In genomic region chr2:18055929-18056785, GRCm38 (mm10) we compare ENCODE assay signal across 8 mouse cellular contexts. TPM values are rescaled to one million over a fixed set of nuclear protein-coding genes. Genes with fewer than 3 reads are reported as not detected.
DNase-seq lines count a peak whose midpoint lies in the region; ATAC-seq and TF ChIP-seq lines count a peak whose summit lies in the region.

No protein-coding gene starts in this region.

- H3K9me3 ChIP-seq in ES-Bruce4 (replicated peaks; ENCODE audit: control insufficient read depth, insufficient read depth, low read length, poor library complexity, severe bottlenecking) = no peaks in the 10 kb centered on the region
- H3K9me3 ChIP-seq in forebrain, embryonic 12.5 days = no peaks in the 10 kb centered on the region
- H3K9me3 ChIP-seq in lung, embryonic 14.5 days (ENCODE audit: low read depth, low read length) = no peaks in the 10 kb centered on the region
- no peaks in the 10 kb centered on the region for H3K9me3 ChIP-seq in neural tube, embryonic 15.5 days (replicated peaks)

- no peak; the same call in 1 of the 2 replicates for TF ChIP-seq EP300 in ES-Bruce4 (IDR thresholded peaks at IDR 0.05; ENCODE audit: insufficient read depth, low read depth, low read length)

- H3K27ac ChIP-seq in ES-Bruce4 (ENCODE audit: insufficient read depth, low read length) = peak overlapping the region; percentile 62
- H3K27ac ChIP-seq in forebrain, embryonic 12.5 days = peak overlapping the region; percentile 99
- H3K27ac ChIP-seq in lung, embryonic 14.5 days (ENCODE audit: low read depth) = peak overlapping the region; percentile 98
- H3K27ac ChIP-seq in neural tube, embryonic 15.5 days (replicated peaks) = peak overlapping the region; percentile 98

- peak overlapping the region; percentile 81 for H3K4me3 ChIP-seq in ES-Bruce4 (ENCODE audit: low read depth, low read length)
- peak overlapping the region; percentile 48 for H3K4me3 ChIP-seq in forebrain, embryonic 12.5 days (replicated peaks)
- H3K4me3 ChIP-seq in lung, embryonic 14.5 days (ENCODE audit: low read depth, low read length) = peak overlapping the region; percentile 51
- H3K4me3 ChIP-seq in neural tube, embryonic 15.5 days (replicated peaks) = peak overlapping the region; percentile 68

- peak; percentile 79 for DNase-seq in c-Kit-positive CD71-positive TER-119-negative erythroid progenitor cells, embryonic 14.5 days (ENCODE audit: low read depth)
- peak; percentile 90 for DNase-seq in heart, postnatal 25 days (ENCODE audit: low spot score)
- DNase-seq in layer of hippocampus, adult 8-10 months (ENCODE audit: low spot score in 2 of 2) = peak; percentile 87 to 88
- peak; percentile 97 for DNase-seq in lung, embryonic 14.5 days
- peak; percentile 88 to 90 for DNase-seq in thymus, adult 18-20 months

- WGBS in forebrain, embryonic 12.5 days = 1% methylated on average over 49 of the region's 66 CpGs
- WGBS in lung, embryonic 14.5 days = 2% methylated on average over 46 of the region's 66 CpGs
- under 1% methylated on average over 62 of the region's 66 CpGs for WGBS in neural tube, embryonic 15.5 days

- TF ChIP-seq CTCF in ES-Bruce4 (IDR thresholded peaks at IDR 0.05; ENCODE audit: low read depth, low read length) = no peak
- no peak for TF ChIP-seq CTCF in lung, embryonic 14.5 days (IDR thresholded peaks at IDR 0.05; ENCODE audit: low read depth)

- H3K36me3 ChIP-seq in ES-Bruce4 (ENCODE audit: control insufficient read depth, insufficient read depth, low read length, poor library complexity, severe bottlenecking) = no peaks in the 10 kb centered on the region
- no peaks in the 10 kb centered on the region for H3K36me3 ChIP-seq in forebrain, embryonic 12.5 days (replicated peaks)
- no peaks in the 10 kb centered on the region for H3K36me3 ChIP-seq in lung, embryonic 14.5 days (ENCODE audit: insufficient read depth)
- H3K36me3 ChIP-seq in neural tube, embryonic 15.5 days = no peaks in the 10 kb centered on the region

- no peak for TF ChIP-seq POLR2A in ES-Bruce4 (IDR thresholded peaks at IDR 0.05; ENCODE audit: insufficient read depth, low read length)

- peak overlapping the region; percentile 80 for H3K9ac ChIP-seq in ES-Bruce4 (ENCODE audit: low read depth, poor library complexity, severe bottlenecking)
- peak overlapping the region; percentile 98 for H3K9ac ChIP-seq in forebrain, embryonic 12.5 days
- peak overlapping the region; percentile 94 for H3K9ac ChIP-seq in lung, embryonic 14.5 days
- peak overlapping the region; percentile 75 for H3K9ac ChIP-seq in neural tube, embryonic 15.5 days (replicated peaks)

- intact Hi-C loops in heart, postnatal 25 days (cut with DNase I) = loop anchor here (2.0 to 10.0 kb wide), 5 partner anchors 27 to 636 kb away; partner anchors contain the start of genes Bmi1, Dnajc1 and Spag6

- peak; percentile 92 for ATAC-seq in forebrain, embryonic 12.5 days (ENCODE audit: low FRiP score)
- peak; percentile 90 for ATAC-seq in lung, embryonic 14.5 days (ENCODE audit: insufficient read depth)
- peak; percentile 92 for ATAC-seq in neural tube, embryonic 15.5 days (ENCODE audit: low FRiP score)

- peak overlapping the region; percentile 96 for H3K4me2 ChIP-seq in forebrain, embryonic 12.5 days
- peak overlapping the region; percentile 94 for H3K4me2 ChIP-seq in lung, embryonic 14.5 days
- peak overlapping the region; percentile 75 for H3K4me2 ChIP-seq in neural tube, embryonic 15.5 days

- H3K27me3 ChIP-seq in ES-Bruce4 (ENCODE audit: control insufficient read depth, insufficient read depth, low read length, poor library complexity, severe bottlenecking) = peaks cover 4% of the 10 kb centered on the region; the same call in 1 of the 2 replicates
- H3K27me3 ChIP-seq in forebrain, embryonic 12.5 days = no peaks in the 10 kb centered on the region
- no peaks in the 10 kb centered on the region for H3K27me3 ChIP-seq in lung, embryonic 14.5 days (ENCODE audit: insufficient read depth, low read length)
- no peaks in the 10 kb centered on the region for H3K27me3 ChIP-seq in neural tube, embryonic 15.5 days (replicated peaks)

- H3K4me1 ChIP-seq in ES-Bruce4 (ENCODE audit: control insufficient read depth, insufficient read depth, low read length) = no peaks in the 10 kb centered on the region
- H3K4me1 ChIP-seq in forebrain, embryonic 12.5 days = peaks cover 44% of the 10 kb centered on the region
- H3K4me1 ChIP-seq in lung, embryonic 14.5 days (ENCODE audit: insufficient read depth) = peaks cover 10% of the 10 kb centered on the region
- peaks cover 31% of the 10 kb centered on the region for H3K4me1 ChIP-seq in neural tube, embryonic 15.5 days

RNA-seq across cellular contexts. Expression of gene Mllt10, which starts 1.1 kb away (rescaled TPM):
- 69.6 and 78.9 TPM in 2 replicates for polyA plus RNA-seq in ES-Bruce4 (2011; ENCODE audit: insufficient read depth, insufficient read length, low read depth, missing spikeins)
- 61.7 and 76.8 TPM in 2 replicates for polyA plus RNA-seq in forebrain, embryonic 12.5 days (2016; fragmentation: Nextera tagmentation; extraction: Ambion mirVana)
- 10 to 100 TPM; 32.6 to 35.1 TPM for total RNA-seq in heart, postnatal 25 days (2021)
- total RNA-seq in layer of hippocampus, adult 8-10 months (2022) = 10 to 100 TPM; 52.2 to 67.9 (median 61.5) TPM
- 39.1 and 46.2 TPM in 2 replicates for polyA plus RNA-seq in lung, embryonic 14.5 days (2014; fragmentation: Nextera tagmentation; extraction: Ambion mirVana)
- polyA plus RNA-seq in neural tube, embryonic 15.5 days (2015; fragmentation: Nextera tagmentation; extraction: Ambion mirVana) = 46.2 and 57.7 TPM in 2 replicates

RNA-seq across cellular contexts. Expression of gene Skida1, which starts 7.3 kb away (rescaled TPM):
- 0.15 and 0.79 TPM in 2 replicates for polyA plus RNA-seq in ES-Bruce4 (2011; ENCODE audit: insufficient read depth, insufficient read length, low read depth, missing spikeins)
- polyA plus RNA-seq in forebrain, embryonic 12.5 days (2016; fragmentation: Nextera tagmentation; extraction: Ambion mirVana) = 26.3 and 26.4 TPM in 2 replicates
- 1 to 10 TPM; 3.3 to 4.0 TPM for total RNA-seq in heart, postnatal 25 days (2021)
- total RNA-seq in layer of hippocampus, adult 8-10 months (2022) = 10 to 100 TPM; 12.9 to 16.1 (median 13.9) TPM
- polyA plus RNA-seq in lung, embryonic 14.5 days (2014; fragmentation: Nextera tagmentation; extraction: Ambion mirVana) = 8.3 and 8.5 TPM in 2 replicates
- polyA plus RNA-seq in neural tube, embryonic 15.5 days (2015; fragmentation: Nextera tagmentation; extraction: Ambion mirVana) = 3.8 and 5.2 TPM in 2 replicates

RNA-seq across cellular contexts. Expression of gene A930004D18Rik, which starts 18.6 kb away (rescaled TPM):
- 0.31 and 0.67 TPM in 2 replicates for polyA plus RNA-seq in ES-Bruce4 (2011; ENCODE audit: insufficient read depth, insufficient read length, low read depth, missing spikeins)
- polyA plus RNA-seq in forebrain, embryonic 12.5 days (2016; fragmentation: Nextera tagmentation; extraction: Ambion mirVana) = 20.9 and 22.0 TPM in 2 replicates
- 1 to 10 TPM; 3.5 to 3.8 TPM for total RNA-seq in heart, postnatal 25 days (2021)
- total RNA-seq in layer of hippocampus, adult 8-10 months (2022) = 1 to 10 TPM; 3.8 to 6.3 (median 5.1) TPM
- polyA plus RNA-seq in lung, embryonic 14.5 days (2014; fragmentation: Nextera tagmentation; extraction: Ambion mirVana) = 8.9 and 11.4 TPM in 2 replicates
- 8.6 and 13.1 TPM in 2 replicates for polyA plus RNA-seq in neural tube, embryonic 15.5 days (2015; fragmentation: Nextera tagmentation; extraction: Ambion mirVana)

RNA-seq across cellular contexts. Expression of gene H2al2a, which starts 59.4 kb away (rescaled TPM):
- polyA plus RNA-seq in ES-Bruce4 (2011; ENCODE audit: insufficient read depth, insufficient read length, low read depth, missing spikeins) = not detected in 2 replicates
- not detected in 2 replicates for polyA plus RNA-seq in forebrain, embryonic 12.5 days (2016; fragmentation: Nextera tagmentation; extraction: Ambion mirVana)
- total RNA-seq in heart, postnatal 25 days (2021) = not detected
- not detected for total RNA-seq in layer of hippocampus, adult 8-10 months (2022)
- not detected in 2 replicates for polyA plus RNA-seq in lung, embryonic 14.5 days (2014; fragmentation: Nextera tagmentation; extraction: Ambion mirVana)
- polyA plus RNA-seq in neural tube, embryonic 15.5 days (2015; fragmentation: Nextera tagmentation; extraction: Ambion mirVana) = not detected in 2 replicates

Comparison
In these comparisons a context has a peak if more than half of its experiments do, and no peak if none do; other contexts are left out.
1. Peak in every context shown above with its lines: DNase-seq, ATAC-seq, H3K4me3 ChIP-seq and H3K27ac ChIP-seq.